Mouse (Mus musculus) right cerebral cortex, postnatal 10 days (tissue): ENCODE data around the gene Ccdc51.
A peak's percentile ranks its signal among the peaks of the same experiment; 100 is the strongest.

Experiments
- DNase-seq, 2 experiments: peaks; one replicate each; pipeline ENCODE4 v3.0.0; 2021; ENCODE audit warnings: low spot score in 2 of 2

Gene Ccdc51

DNA sequence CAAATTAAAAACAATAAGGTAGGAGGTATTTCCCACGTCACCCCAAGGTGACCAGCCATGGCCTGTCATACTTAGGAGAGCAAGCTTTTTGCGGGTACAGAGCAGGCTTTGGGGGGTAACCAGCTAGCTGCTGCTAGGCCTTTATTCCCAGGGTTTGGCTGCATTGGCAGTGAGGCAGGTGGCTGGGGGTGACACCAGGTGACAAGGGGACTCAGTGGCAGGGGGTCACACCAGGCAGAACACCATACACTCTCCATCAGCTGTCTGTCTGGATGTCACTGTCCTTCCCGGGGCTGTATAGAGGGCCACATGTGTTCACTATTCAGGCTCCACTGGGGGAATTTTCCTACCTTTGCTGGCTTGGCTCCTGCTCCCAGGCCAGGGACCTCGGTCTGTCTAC lies 25.4 kb upstream of the Ccdc51 start:
- peak; percentile 27 for DNase-seq

DNA sequence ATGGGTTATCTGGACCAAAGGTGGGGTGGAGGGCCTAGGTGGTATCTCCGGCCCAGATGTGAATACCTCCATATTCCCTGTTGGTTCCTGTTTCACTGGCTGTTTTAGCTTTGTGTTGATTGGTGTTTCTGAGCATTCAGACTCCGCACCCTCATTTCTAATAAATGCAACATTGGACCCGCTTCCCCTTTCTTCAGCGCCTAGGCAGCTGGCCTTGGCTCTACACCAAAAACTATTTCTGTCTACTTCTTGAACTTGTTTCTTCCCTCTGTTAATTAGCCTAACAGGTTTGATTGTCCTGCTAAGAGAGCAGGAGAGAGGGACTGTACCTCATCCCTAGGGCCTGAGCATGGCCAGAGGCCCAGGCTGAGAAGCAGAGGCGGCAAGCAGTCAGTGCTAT lies 24.8 kb upstream of the Ccdc51 start:
- peak; percentile 14 to 21 for DNase-seq

DNA sequence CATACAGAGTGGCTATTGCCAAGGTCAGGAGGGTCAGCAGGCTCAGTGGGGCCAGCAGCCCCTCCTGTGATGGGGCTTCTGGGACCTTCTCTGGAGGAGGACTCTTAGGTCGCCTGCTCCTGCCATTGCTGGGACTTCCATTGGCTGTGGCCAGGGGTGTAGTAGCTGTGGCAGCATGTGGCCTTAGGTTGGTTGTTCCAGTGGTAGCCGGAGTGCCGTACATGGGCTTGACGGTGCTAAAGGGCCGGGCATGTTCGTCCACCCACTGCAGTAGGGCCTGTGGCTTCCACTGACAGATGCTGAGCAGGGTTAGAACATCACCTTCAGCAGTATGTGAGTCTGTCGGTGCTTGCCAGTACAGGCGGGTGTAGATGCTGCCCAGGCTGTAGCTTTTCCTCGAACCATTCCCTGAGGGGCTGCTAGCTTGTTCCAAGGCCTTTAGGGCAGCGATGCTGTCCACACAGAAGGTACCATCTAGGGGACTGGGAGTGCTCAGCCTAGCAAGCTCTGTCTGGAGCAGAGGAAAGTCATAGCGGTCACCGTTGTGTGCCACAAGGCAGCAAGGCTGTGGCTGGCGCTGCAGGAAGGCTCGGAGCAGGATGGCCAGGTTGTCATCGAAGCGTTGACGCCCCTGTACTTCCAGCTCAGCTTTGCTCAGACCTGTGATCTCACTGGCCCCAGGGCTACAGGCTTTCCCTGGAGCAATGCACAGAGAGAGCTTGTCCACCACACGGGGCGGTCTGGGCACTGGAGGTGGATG lies 24.1 kb upstream of the Ccdc51 start:
- DNase-seq = peak in 1 of 2 experiments; percentile 28

DNA sequence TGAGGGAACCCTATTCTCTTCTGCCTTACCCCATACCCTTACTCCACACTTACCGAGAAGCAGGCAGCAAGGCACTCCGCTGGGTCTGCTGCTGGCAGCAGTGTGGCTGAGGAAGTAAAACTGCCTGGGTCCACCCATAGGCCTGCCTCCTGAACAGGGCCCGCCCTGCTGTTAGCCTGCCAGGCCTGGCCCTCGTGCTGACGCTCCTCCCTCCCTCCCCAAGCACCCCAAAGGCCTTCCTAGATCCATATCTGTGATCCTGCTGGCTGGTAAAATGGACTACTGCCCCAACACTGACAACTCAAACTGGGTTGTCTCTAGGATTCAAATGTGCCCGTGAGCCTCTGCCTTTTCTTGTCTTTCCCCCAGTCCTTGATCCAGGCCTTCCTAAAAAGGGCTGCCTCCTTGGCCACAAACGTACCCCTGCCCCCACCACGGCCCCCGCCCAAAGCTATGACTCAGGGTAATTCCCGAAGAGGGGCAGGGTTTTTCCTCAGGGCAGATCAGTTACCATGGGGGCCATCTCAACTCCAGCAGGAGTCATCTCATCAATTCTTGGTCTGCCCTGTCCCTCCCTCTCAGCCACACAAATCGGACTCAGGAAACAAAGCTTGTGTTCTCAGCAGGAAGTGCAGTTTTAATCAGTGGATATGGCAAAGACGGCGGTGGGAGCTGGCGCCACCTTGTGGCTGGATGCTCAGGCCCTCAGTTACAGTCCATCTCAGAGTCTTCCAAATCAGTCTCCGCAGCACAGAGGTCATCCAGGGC lies 23.0 kb upstream of the Ccdc51 start, which contains the start of gene Trex1:
Gene Trex1, minus strand, starts transcription at position 599 of the 768 bp plus-strand sequence.
- peak; percentile 91 to 92 for DNase-seq

DNA sequence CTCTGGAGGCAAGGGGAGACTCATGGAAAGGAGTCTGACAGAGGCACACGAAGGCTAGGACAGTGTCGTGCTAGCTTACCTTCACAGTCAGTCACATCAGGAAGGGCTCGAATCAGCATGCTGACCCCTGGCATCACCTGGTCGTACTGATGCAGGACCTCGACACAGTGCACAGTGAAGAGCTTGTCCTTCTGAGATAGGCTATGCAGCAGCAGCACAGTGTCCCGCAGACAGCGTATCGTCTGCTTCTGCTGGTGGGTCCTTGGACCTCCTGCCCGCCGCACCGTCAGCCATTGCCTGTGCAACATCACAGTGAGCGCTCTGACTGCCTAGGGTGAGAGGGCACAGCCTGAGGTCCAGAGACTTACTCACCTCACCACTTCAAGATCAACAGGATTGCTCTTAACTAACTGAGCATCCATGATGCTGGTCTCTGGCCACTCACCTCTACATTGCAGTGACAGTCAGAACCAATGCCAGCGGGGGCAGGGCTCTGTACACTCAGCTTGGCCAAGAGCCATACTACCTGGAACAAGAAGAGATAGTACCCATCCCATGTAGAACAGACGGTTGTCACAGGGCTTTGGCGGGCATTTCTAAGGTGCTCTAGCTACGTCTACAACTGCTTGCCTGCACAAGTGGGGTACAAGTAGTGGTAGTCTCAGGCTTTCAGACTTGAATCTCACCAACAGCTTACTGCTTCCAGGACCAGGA lies 22.0 kb upstream of the Ccdc51 start:
- DNase-seq = peak; percentile 49 to 65

DNA sequence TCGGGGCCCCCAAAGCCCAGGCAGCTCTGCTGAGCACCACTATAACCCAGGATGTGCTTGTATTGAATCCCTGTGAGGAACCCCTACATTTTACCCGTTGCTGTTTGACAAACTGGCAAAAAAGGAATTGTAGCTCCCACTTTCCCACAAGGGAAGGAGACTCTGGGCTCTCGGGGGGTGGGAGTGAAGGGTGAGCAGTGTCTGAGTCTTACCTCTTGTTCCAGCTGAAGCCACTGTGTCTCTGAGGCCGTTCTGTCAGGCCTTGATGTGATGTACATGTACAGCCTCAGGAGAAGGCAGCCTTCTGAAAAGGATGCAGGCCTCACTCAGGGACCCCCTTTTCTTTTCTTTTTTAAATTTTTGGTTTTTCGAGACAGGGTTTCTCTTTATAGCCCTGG lies 21.4 kb upstream of the Ccdc51 start:
- DNase-seq = peak in 1 of 2 experiments; percentile 18

DNA sequence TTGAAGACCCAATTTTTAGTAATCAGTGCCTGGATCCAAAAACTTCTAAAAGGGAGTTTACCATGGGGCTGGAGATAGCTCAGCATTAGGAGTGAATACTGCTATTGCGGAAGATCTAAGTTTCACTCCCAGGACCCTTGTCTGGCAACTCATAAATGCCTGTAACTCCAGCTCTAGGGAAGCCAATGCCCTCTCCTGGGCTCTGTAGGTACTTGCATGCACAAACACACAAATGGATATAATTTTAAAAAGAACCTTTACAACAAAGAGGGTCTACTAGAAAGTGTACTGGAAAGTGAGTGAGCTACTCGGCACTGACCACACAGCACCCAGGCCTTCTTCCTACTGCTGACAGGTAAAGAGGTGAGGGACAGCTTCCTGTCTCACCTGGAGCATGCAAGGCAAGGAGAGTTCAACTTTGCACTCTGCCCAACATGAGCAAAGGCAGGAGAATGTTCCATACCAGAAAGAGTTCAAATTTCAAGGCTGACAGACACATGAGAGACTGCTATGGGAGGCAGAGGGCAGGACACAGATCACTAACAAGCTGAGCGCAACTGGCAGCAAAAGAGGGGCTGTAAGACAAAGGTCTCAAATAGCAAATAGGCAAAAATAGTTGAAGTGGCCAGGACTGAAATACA lies 14.1 kb upstream of the Ccdc51 start:
- no peak for DNase-seq

DNA sequence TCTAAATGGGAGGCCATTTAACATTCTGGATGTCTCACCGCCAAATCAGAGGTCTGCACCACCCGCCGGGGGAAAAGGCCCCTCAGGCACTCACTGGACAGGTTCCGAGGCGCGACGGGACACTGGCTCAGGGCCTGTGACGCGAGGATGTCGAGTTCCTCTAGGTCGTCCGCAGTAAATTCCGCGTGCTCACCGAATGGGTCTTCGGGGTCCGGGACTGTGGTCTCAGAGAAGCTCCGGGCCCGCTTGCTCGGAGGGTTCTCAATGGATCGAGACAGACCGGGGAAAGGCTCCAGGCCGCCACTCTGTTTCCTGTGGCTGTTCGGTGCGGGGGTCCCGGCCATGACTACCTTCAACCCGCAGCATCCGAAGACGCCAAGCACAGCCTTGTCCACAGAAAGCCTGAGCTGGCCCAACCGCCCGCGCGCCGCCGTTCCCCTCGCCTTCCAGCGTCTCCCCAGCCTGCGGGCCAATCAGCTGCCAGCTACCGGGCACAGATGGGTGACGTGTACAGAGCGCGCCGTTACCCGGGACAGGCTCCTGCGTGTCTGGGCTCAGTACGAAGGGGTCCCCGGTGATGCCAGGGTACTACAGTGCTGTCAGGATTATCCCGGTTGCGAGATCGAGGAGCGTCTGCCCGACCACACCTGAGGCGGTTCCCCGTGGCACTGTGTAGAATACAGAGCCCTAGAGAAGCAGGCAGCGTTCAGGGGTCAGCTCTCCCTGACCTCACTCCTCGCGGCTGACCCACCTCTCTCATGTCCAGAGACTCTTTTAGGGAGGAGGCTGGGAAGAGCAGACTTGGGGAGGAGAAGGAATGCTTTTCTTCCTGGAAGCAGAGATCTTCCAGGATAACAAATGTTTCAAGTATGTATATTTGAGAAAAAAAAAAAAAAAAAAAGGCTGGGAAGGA lies 8.4 kb upstream of the Ccdc51 start, which contains the start of gene Atrip:
Gene Atrip, minus strand, starts transcription at position 464 of the 913 bp plus-strand sequence.
- DNase-seq = peak; percentile 97

DNA sequence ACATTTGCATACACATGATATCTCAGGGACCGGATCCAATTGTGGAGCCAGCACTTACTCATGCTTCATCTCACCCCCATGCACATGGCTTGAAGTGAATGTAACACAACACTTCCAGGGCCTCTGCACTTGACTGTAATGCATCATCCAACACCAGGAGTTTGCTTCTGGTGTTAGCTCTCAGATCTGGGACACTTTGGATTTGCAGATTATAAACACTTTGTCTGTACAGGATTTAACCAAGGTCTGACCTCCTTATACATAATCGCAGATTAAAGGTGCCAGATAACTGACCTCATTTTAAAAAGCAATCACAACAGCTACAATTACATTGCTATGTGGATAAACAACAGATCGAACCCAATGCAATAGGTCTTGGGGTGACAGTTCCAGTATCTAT lies 1.8 kb upstream of the Ccdc51 start:
- no peak for DNase-seq

DNA sequence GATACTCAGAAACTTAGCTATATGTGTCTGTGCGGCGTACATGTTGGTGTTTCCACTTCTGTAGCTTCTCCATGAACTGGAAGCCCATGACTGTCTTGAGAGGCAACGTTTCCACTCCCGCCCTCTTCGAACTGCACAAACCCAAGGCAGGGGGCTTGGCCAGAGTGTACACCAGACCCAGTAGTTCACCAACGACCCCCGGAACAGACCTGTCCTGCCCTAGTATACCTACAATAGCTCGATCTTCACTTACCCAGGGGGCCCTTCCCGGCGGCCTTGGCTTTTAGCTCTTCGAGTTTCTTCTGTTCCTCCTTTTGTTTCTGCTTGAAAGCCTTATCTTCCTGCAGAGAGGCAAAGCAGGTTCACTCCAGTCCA lies 557 bp upstream of the Ccdc51 start:
- no peak for DNase-seq

DNA sequence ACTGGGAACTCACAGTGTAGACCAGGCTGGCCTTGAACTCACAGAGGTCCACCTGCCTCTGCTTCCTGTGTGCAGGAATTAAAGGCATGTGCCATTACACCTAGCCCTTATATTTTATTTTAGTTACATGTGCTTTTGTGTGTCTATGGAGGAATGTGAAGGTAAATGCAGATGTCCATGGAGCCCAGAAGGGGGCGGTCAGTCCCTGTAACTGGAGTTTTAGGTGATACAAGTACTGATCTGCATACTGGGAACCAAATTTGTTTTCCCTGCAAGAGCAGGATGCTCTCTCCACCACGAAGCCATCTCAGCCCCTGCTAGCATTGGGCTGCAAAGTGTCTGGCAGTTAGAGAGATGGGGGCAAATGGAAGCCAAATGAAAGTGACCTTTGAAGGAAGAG lies 2.6 kb downstream of the Ccdc51 start:
- DNase-seq = no peak

DNA sequence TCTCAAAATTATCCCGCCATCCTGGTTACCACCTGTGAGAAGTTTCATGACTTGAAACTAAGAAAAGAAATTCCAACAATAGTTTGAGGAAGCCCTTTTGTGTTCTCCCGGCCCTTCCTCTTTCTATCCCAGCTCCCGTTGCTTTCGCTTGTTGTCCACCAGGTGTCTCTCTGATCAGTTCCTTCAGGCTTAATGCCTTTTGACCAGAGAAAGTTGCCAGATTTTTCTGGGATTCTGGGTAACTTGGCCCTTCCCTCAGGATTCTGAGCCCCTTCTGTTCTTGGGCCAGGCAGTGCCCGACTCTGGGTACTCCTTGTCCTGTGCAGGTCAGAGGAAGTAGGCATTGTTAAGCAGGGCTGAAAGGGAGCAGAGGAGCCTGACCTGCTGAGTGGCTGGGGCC lies 5.7 kb downstream of the Ccdc51 start:
- DNase-seq = peak; percentile 62 to 71

DNA sequence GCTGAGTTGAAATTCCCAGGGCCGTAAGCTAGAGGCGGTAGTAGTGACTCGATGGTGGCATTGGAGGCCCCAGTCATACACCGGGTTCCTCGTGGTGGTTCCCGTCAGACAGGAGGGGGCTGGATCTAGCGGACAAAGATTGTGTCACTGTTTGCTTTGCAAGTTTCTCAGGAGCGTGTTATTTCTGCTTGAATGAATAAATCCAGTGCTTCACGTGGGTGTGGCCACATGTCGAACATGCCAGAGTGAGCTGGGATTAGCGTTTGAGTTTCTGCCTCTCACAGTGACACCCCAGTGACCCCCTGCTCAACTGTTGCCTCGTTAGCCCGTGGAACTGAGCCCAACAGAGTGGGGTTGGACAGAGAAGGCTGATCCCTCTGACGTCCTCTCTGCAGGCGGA lies 8.2 kb downstream of the Ccdc51 start:
- no peak for DNase-seq

DNA sequence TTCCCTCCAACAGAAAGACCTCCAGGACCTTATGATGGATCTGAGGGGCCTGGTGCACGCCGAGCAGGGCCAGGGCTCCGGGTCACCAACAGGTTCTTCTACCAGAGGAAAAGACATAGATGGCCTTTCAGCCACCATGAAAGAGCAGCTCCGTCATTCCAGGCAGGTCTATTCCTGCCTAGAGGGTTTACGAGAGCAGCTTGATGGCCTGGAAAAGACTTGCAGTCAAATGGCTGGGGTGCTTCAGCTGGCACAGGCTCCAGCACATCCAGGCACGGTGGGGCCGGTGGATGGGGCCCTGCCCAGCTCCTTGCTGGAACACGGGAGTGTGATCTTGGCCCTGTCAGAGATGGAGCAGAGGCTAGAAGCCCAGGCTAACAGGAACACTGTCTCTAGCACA lies 9.5 kb downstream of the Ccdc51 start:
- no peak for DNase-seq

DNA sequence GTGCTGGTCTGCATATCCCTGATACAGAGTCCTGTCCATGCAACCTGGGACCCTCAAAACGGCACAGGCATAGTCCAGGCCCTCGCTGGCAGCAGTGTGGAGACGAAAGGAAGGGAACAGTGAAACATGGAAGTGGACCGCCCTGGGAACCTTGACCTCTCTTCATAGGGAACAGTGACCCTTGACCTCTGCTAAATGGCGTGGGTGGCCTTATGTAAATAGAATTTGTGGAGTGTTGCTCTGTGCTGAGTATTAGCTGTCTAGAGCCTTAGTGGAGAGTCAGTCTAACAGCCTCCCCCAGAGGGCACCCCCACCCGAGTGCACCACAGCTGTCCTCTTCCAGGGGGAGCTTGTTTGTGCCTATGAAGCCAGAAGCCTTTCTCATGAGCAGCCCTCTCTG lies 10.5 kb downstream of the Ccdc51 start:
- DNase-seq = no peak

DNA sequence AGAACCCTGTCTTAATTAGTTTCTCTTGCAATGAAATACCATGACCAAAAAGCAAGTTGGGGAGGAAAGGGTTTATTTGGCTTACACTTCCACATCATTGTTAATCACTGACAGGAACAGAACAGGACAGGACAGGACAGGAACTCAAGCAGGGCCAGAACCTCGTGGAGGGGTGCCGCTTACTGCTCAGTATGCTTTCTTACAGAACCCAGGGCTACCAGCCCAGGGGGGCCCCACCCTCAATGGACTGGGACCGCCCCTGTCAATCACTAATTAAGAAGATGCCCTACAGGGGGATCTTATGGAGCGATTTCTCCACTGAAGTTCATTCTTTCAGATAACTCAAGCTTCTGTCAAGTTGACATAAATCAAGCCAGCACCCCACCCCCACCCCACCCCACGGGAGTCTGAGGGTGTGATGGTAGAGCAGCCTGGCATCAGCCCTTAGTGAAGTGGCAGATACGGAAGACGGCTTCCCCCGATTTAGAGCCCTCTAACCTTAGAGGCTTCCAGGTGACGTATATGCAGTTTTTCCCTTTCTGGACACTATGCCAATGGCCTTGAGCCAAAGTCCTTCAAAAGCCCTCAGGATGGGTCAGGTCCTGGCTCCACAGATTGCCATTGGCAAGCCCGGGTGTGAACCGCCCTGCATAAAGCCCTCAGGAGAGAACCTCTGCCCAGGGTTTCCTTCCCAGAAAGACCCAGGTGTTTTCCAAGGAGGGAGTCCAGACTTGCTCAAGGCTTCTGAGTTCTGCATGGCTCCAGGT lies 11.7 kb downstream of the Ccdc51 start:
- no peak for DNase-seq

DNA sequence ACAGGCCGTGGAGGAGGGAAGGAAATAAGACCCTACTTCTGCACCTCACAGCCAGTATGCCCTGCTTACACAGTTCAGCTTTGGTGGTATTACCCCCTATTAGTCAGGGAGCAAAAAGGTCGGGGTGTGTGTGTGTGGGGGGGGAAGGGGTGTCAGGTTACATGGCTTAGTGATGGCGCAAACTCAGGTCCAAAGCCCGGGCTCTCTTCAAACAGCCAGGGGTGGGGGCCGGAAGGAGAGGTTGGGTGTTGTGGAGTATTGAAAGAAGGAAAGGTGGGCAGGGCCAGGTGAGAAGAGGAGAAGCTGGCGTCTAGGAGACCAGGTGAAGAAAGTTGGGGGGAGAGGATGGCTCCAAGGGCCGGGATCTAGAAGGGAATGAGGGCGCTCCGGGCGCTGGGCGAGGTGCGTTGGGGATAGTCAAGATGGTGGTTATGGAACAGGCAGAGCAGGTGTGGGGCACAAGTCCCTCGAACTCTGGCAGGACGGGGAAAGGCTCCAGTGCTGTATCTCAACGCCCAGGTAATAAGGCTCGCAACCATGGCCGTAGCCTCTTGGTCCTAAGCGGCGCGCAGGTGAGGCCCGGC lies 12.4 kb downstream of the Ccdc51 start:
- DNase-seq = no peak

DNA sequence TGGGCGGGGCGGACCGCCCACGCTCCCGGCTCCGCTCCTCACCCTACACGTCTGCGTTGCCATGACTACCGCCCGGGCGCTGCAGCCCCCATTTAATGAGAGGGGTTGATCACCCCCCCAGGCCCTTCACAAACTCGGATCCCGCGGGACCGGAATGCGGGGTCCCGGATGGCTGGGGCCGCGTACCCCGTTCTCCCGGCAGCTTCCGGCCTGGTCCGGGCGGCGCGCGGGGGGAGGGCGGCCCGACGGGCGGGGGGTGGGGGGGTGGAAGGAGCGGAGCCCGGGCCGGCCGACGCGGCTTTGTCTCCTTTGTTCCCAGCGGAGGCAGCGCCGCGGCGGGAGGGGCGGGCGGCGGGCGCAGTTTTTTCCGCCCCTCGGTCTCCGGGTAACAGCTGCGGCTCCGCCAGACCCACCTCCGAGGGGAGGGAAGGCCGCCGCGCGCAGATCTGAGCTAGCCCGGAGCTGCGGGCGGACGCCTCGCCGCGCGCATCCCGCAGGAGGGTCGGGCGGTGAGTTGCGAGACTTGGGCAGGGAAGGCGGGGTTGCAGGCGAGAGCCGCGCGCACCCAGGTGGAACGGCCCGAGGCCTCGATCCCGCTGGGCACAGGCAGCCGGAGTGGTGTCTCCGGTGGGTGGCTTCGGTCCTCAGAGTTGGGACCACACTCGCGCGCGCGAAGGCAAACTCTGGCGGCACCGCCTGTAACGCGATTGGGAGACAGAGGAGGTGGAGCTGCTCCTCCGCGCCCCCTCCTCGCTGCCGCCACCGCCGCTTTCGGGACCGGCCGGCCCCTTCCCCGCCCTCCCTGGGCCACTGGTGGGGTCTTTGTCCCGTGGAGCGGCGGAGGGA lies 13.1 kb downstream of the Ccdc51 start, which contains the start of gene Plxnb1:
Gene Plxnb1, plus strand, starts transcription at position 253 of the 846 bp plus-strand sequence.
- peak; percentile 86 to 89 for DNase-seq

DNA sequence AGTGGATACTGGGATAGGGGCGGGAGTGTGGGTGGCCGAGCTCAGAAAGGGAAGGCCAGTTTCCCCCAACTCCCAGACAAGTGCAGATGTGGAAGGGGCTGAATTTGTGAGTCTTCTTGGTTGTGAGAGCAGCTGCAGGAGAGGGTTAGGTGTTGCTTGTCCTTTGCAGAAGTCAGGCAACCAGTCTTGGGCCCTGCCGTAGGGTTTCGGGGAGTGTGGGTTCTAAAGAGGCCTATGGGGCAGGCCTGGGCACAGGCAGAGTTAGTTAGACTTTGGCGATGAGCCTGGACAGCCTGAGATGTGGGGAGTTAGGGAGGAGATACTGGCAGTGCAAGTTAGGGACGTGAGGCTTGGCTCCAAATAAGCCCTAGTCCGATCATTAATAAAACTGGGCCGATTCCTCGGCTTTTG lies 14.0 kb downstream of the Ccdc51 start:
- DNase-seq = peak; percentile 63 to 64
